Mouse (Mus musculus) heart, postnatal 0 days (tissue): Measurements from ENCODE around the gene Zfp354b.

Source experiments
- CTCF ChIP-seq: IDR thresholded peaks from 2 replicates; pipeline ENCODE4 v1.5.1; 2016; ENCODE audit warnings: antibody characterized with exemption, control low read depth, low read depth
- EP300 ChIP-seq: IDR thresholded peaks from 2 replicates; pipeline ENCODE4 v1.6.1; 2016; ENCODE audit warnings: antibody characterized with exemption, low read depth

DNA sequence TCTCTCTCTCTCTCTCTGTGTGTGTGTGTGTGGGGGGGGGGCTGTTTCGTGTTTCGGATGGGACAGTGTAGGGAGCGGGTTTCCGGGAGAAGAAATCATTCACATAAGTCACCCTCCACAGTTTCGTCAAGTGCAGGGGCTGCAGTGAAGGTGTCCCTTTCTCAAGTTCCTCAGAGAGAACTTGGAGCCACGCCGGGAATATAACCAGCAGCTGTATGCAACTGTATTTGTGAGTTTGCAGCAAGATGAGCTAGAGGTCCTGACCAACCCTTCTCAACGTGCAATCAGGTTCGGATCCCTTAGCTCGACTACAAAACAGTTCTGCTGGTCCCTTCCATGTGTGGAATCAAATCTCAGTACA is 44.5 kb downstream of the Zfp354b start:
- TF ChIP-seq CTCF, result no peak
- no peak for TF ChIP-seq EP300
